ENCODE assay signal across 8 mouse cellular contexts in the genomic region with DNA sequence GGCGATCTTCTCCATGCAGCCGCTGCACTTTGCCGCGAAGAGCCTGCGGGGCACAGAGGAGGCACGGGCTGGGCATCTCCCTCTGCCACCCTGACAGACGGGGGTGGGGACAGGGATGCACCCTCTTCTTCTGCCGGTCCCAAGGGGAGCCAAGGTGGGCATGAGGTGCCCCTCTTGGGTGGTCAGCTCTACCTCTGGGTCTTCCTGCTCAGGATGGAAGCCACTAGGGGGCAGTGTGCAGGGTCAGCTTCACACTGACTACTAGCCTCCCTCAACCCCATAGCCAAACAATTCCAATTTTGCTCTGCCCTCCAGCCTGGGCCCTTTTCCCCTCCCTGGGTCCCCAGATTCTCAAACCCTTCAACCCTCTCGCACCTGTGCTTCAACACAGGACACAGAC.
DNase-seq lines count a peak whose midpoint lies in the region; ATAC-seq and TF ChIP-seq lines count a peak whose summit lies in the region.
"Had no signal": no experiment of that assay in that cellular context is flagged by ENCODE, and none has a peak within 500 bp of the region (broad histone marks: within the 10 kb centered on the region; RNA-seq: fewer than 3 reads in every experiment).

No protein-coding gene starts in this region.

- no peak overlapping the region for H3K27ac ChIP-seq in layer of hippocampus, adult 2 months
- H3K27ac ChIP-seq in embryonic facial prominence, embryonic 11.5 days (replicated peaks; ENCODE audit: low read depth, low read length) = no peak overlapping the region
- no peak overlapping the region for H3K27ac ChIP-seq in limb, embryonic 13.5 days
- no peak overlapping the region for H3K27ac ChIP-seq in small intestine, adult 2 months (ENCODE audit: insufficient read depth, low read depth, low read length)

- DNase-seq in layer of hippocampus, adult 2 months (ENCODE audit: low spot score in 2 of 2) = no peak
- no peak for DNase-seq in layer of hippocampus, postnatal 10 days (ENCODE audit: low spot score in 2 of 2)
- DNase-seq in adrenal gland, postnatal 14 days = peak; percentile 45
- DNase-seq in embryonic facial prominence, embryonic 11.5 days (ENCODE audit: low spot score) = peak; percentile 72
- DNase-seq in left cerebral cortex, postnatal 14 days (ENCODE audit: low spot score in 2 of 2) = no peak

- no peak for ATAC-seq in embryonic facial prominence, embryonic 11.5 days (replicated peaks; ENCODE audit: insufficient number of reproducible peaks, low FRiP score, low TSS enrichment, low read depth)
- no peak for ATAC-seq in limb, embryonic 13.5 days (ENCODE audit: low FRiP score, low read depth)

- no peak overlapping the region for H3K4me3 ChIP-seq in layer of hippocampus, adult 2 months
- H3K4me3 ChIP-seq in embryonic facial prominence, embryonic 11.5 days (ENCODE audit: low read depth, low read length) = no peak overlapping the region
- H3K4me3 ChIP-seq in limb, embryonic 13.5 days = no peak overlapping the region
- no peak overlapping the region for H3K4me3 ChIP-seq in small intestine, adult 2 months (ENCODE audit: low read depth, low read length)
- H3K4me3 ChIP-seq: myocyte had no signal

- peak; percentile 82 for TF ChIP-seq CTCF in layer of hippocampus, adult 2 months (conservative IDR thresholded peaks at IDR 0.05)
- TF ChIP-seq CTCF in small intestine, adult 2 months (IDR thresholded peaks at IDR 0.05; ENCODE audit: extremely low read depth, insufficient read length, insufficient replicate concordance, low read depth, low read length) = peak; percentile 49; the same call in 1 of the 2 replicates

- 24% methylated on average over 9 of the region's 9 CpGs for WGBS in embryonic facial prominence, embryonic 11.5 days
- 26% methylated on average over 9 of the region's 9 CpGs for WGBS in limb, embryonic 13.5 days
- WGBS in small intestine, adult 2 months = 18% methylated on average over 9 of the region's 9 CpGs

- H3K9ac ChIP-seq in embryonic facial prominence, embryonic 11.5 days (replicated peaks; ENCODE audit: low read length) = no peak overlapping the region
- H3K9ac ChIP-seq in limb, embryonic 13.5 days = no peak overlapping the region

- no peaks in the 10 kb centered on the region for H3K9me3 ChIP-seq in embryonic facial prominence, embryonic 11.5 days (replicated peaks; ENCODE audit: control insufficient read depth, low read length)
- no peaks in the 10 kb centered on the region for H3K9me3 ChIP-seq in limb, embryonic 13.5 days

- intact Hi-C loops in left cerebral cortex, postnatal 14 days (cut with DNase I) = no loop called here

- no peak overlapping the region for H3K4me2 ChIP-seq in embryonic facial prominence, embryonic 11.5 days (ENCODE audit: low read depth, low read length)
- H3K4me2 ChIP-seq in limb, embryonic 13.5 days (replicated peaks) = peak overlapping the region; percentile 25; the same call in 1 of the 2 replicates

- peaks cover 15% of the 10 kb centered on the region for H3K27me3 ChIP-seq in embryonic facial prominence, embryonic 11.5 days (ENCODE audit: control insufficient read depth, insufficient read depth, low read length)
- H3K27me3 ChIP-seq in limb, embryonic 13.5 days = peaks cover 60% of the 10 kb centered on the region
- no peaks in the 10 kb centered on the region; the same call in 1 of the 2 replicates for H3K27me3 ChIP-seq in small intestine, adult 2 months (ENCODE audit: control insufficient read depth, insufficient read depth, low read length)

- no peak for TF ChIP-seq POLR2A in small intestine, adult 2 months (IDR thresholded peaks at IDR 0.05; ENCODE audit: low read depth, low read length)

- H3K4me1 ChIP-seq in embryonic facial prominence, embryonic 11.5 days (ENCODE audit: control insufficient read depth, insufficient read depth, low read length) = no peaks in the 10 kb centered on the region
- peaks cover 59% of the 10 kb centered on the region for H3K4me1 ChIP-seq in limb, embryonic 13.5 days
- no peaks in the 10 kb centered on the region for H3K4me1 ChIP-seq in small intestine, adult 2 months (ENCODE audit: control insufficient read depth, insufficient read depth, insufficient read length, low read length)

- H3K36me3 ChIP-seq in embryonic facial prominence, embryonic 11.5 days (replicated peaks; ENCODE audit: control insufficient read depth, insufficient read depth, low read depth, low read length) = no peaks in the 10 kb centered on the region
- H3K36me3 ChIP-seq in limb, embryonic 13.5 days = peaks cover 18% of the 10 kb centered on the region
- H3K36me3 ChIP-seq in small intestine, adult 2 months (ENCODE audit: control insufficient read depth, insufficient read depth, low read length) = no peaks in the 10 kb centered on the region

Comparison
In these comparisons a context has a peak if more than half of its experiments do, and no peak if none do; other contexts are left out.
1. DNase-seq: peak in adrenal gland, postnatal 14 days (single experiment) and embryonic facial prominence, embryonic 11.5 days (single experiment); none in layer of hippocampus, adult 2 months (0 of 2), layer of hippocampus, postnatal 10 days (0 of 2) and left cerebral cortex, postnatal 14 days (0 of 2).